Mouse (Mus musculus): Measurements from ENCODE around the gene Zbtb8b.
"Not testable (repeated sequence)": the region's sequence is repeated elsewhere in the genome, so short reads cannot be mapped to it uniquely, and the experiment has no call there.

Zbtb8b gene

DNA sequence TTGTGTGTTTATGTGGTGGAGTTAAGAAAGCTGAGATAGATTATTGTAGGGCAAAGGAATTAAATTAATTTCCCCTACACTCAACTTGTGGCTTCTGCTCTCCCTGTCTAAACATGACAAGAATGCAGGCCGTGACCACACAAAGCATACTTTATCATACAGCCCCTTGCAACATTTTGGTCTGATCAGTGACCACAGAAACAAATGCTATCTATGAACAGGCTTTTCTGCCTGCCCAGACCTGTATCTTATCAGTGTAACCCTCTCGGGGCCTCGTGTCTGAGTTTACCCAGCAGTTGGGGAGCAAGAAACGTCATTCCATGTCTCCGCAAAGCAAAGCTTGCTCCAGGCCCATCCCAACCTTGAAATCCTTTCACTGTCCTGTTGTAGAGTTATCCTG is 24.2 kb downstream of the Zbtb8b start:
- DNase-seq (ENCODE audit: low spot score in 2 of 2) = no peak

DNA sequence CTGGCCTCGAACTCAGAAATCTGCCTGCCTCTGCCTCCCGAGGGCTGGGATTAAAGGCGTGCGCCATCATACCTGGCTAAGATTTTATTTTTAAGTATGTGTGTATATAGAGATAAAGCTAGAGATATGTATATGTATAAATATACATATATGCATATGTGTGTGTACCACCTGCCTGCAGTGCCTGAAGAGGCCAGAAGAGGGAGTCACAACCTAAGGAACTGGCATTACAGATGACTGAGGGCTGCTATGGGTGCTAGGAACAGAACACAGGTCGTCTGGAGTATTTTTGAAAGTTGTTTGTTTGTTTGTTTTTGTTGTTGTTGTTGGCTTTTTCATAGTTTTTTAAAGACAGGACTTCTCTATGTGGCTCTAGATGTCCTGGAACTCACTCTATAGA is 24.8 kb downstream of the Zbtb8b start:
- no peak for DNase-seq (ENCODE audit: low spot score in 2 of 2)

DNA sequence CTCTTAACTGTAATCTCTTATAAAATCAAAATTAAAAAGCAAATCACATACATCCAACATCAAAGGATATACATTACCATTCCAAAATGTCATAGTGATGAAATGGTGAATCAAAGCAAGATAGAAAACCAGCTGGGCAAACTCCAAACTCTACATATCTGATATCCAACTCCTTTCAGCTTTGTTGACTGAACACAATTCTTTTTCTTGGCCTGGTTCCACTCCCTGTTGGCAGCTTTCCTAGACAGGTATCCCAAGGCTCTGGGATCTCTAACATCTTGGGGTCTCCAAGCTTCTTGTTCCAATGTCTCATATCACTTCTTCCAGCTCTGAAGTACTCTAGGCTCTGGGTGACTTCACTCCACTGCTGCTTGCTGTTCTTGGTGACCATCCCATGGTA is 29.7 kb downstream of the Zbtb8b start:
- no peak for DNase-seq (ENCODE audit: low spot score in 2 of 2)

DNA sequence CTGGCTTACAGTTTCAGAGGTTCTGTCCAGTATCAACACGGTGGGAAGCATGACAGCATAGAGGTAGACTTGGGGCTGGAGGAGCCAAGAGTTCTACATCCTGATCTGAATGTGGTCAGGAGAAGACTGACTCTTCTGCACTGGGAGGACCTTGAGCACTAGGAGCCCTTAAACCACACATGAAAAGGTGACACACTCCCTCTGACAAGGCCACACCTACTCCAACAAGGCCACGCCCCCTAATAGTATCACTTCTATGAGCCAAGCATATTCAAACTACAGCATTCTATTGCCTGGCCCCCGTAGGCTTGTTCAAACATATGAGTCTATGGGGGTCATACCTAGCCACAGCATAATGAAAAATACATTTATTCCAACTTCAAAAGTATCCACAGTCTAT is 30.1 kb downstream of the Zbtb8b start:
- not testable (repeated sequence) for DNase-seq (ENCODE audit: low spot score in 2 of 2)

DNA sequence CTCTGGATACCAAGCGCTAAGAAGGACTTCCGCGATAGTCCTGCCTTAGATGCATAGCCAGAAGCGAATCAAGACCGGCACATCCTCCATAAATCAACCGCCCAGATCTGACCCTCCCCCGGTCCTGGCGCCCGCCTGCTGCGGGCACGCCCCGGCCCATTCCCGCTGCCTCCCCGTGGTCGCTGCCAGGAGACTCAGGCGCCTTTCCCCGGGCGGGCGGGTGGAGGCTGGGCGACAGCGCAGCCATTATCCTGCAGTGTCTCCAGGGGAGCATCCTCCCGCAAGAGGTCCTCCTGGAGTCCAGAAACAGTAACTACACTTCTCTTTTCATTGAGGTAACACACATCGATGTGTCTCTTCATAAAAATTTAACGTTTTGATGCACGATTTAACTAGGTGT is 34.2 kb downstream of the Zbtb8b start:
- DNase-seq (ENCODE audit: low spot score in 2 of 2) = peak; percentile 11 to 42

DNA sequence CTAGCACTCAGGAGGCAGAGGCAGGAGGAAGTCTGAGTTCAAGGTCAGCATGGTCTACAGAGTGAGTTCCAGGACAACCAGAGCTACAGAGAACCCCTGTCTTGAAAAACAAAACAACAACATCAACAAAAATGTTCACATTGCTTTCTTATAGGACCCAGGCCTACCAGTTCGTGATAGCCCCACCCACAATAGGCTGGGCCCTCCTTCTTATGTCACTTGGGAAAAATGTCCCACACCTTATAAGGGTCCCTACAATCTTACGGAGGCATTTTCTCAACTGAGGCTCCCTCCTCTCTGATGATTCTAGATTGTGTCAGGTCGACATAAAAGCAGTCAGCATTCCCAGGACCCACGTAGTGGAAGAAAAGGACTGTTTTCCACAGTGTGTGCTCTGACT is 40.8 kb downstream of the Zbtb8b start:
- no peak for DNase-seq (ENCODE audit: low spot score in 2 of 2)

DNA sequence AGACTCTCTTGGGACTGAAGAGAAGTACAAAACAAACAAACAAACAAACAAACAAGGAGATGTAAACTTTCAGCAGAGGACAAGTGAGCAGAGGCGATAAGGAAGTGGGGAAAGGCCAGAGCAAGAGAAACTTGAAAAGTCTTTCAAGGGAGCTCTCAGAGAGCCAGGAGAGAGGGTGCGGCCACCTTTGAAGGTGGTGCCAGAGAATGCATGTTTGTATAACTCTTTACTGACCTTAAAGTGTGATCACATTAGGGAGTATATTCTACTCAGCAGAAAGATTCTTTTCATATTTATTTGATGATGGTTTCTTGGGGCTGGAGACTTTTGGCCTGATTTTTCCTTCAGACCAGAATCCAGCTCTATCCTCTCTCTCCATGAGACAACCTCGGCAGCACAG is 43.7 kb downstream of the Zbtb8b start:
- DNase-seq (ENCODE audit: low spot score in 2 of 2) = no peak

DNA sequence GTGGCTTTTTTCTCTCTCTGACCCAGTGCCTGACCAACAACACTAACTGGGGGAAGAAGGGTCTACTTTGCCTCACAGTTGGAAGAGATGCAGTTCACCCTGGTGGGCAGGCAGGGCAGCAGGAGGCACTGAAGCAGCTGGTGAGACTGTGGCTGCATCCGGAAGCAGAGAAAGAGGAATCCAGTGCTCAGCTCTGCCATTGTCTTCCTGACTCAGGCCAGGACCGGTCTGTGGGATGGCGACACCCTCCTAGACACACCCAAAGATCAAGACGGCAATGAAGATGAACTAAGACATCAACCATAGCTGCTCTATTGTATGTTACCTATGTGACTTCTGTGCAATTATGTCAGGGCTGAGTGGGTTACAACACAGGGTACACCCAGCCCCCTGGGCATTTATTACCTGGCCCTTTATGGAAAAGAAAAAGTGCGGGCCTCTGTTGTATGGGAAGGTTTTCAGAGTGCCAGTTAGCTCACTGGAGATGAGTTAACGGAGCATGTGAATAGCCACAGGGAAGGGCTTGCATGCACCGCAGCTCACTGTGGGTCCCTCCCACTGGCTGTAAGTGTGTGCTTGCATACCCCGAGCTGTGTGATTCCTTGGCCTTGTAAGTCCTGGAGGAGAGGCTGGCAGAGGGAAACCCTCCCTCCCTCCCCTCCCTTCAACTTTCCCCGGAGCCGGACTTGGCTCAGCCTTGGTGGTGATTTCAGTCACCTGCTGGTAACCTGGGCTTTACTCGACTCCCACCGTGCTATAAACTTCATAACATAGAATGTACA is 46.4 kb downstream of the Zbtb8b start:
- DNase-seq (ENCODE audit: low spot score in 2 of 2) = peak in 1 of 2 experiments; percentile 14

DNA sequence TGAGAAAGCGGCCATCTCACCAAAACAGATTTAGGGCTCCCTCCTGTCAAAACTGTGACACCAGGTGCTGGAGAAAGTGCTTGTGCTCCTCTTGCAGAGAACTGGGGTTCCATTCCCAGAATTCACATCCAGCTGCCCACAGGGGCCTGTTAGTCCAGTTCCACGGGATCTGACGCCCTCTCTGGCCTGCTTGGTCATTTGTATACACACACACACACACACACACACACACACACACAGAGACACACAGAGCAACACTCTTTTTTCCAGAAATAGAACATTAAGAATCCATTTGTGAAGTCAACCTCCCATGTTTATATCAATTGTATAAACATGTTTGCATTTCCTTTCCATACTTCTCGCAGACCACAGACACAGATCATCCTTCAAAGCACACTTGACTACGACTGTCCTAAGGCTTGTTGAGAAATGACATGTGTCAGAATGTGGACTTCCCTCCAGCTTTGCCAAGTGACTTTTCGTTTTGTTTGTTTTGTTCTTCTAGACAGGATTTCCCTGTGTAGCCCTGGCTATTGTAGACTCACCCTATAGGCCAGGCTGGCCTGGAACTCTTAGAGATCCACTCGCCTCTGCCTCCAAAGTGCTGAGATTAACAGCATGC is 49.6 kb downstream of the Zbtb8b start:
- DNase-seq (ENCODE audit: low spot score in 2 of 2) = no peak

DNA sequence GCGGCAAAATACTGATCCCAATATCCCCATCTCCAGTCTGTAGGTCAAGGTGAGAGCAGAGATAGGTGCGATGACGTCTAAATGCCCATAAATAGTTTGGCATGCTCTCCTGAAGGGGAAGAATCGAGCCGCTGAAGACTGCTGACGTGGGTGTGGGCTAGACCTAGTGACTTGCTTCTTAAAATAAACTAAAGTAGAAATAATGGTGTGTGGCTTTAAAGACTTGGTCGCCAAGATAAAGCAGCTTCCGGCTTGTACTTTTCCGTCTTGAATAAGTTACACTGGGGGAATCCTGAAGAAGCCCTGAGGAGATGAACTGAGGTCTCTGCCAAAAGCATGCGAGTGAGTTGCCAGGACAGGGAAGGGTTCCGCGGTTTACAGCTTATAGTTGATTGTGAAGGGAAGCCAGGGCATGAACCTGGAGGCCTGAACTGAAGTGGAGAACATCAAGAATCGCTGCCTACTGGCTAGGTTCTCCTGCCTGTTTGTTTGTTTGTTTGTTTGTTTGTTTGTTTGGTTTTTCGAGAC is 50.4 kb downstream of the Zbtb8b start:
- DNase-seq (ENCODE audit: low spot score in 2 of 2) = no peak

DNA sequence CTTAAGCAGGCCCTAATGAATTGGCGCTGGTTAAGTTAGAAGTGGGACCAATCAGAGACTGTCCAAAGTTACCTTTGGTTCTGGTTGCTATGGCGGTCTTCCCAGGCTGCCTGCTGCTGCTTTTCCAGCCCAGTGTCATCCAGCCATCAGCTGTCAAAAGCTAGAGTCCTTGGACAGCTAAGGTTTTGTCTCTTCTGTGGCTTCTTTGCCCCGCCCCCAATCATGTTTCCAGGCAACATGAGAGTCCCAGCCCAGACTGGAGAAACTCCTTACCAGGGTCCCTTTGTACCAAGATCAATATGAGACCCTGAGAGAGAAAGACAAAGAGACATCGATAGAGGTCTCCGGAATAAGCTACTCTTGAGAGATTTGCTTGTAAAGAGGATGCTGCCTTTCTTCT is 52.2 kb downstream of the Zbtb8b start:
- DNase-seq (ENCODE audit: low spot score in 2 of 2) = no peak

DNA sequence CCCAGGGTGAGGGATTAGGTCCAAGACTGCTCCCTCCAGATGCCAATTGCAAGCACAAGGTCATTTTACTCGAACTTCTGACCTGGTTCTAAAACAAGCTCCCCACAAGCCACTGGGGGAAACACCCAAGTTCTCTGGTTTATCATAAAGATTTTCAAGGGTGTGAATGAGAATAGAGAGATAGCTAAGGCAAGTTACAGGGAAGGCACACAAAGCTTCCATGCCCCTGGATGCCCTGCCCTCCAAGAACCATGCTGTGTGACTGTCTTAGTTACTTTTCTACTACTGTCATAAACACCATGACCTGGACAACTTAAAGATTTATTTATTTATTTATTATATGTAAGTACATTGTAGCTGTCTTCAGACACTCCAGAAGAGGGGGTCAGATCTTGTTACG is 53.7 kb downstream of the Zbtb8b start:
- no peak for DNase-seq (ENCODE audit: low spot score in 2 of 2)

DNA sequence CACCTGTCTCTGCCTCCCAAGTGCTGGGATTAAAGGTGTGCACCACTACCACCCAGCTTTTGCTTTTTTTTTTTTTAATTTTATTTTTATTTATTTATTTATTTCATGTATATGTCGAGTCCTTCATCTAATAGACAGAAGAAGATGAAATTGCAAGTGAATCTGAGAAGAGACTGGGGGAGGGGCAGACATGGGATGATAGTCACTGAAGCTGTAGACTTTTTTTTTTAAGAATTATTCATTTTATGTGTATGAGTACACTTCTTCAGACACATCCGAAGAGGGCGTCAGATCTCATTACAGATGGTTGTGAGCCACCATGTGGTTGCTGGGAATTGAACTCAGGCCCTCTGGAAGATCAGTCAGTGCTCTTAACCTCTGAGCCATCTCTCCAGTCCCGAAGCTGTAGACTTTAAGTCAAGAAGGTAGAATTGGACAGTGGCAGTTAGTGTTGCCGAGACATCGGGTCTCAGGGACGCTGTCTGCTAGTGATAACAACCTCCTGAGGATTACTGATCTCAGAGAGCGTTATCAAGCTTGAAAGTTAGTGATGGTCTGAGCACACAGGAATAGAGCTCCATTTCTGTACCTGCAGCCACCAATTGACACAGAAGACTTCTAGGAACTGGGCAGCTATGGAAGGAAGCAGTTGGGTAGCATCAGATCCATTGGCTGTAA is 54.2 kb downstream of the Zbtb8b start:
- no peak for DNase-seq (ENCODE audit: low spot score in 2 of 2)

DNA sequence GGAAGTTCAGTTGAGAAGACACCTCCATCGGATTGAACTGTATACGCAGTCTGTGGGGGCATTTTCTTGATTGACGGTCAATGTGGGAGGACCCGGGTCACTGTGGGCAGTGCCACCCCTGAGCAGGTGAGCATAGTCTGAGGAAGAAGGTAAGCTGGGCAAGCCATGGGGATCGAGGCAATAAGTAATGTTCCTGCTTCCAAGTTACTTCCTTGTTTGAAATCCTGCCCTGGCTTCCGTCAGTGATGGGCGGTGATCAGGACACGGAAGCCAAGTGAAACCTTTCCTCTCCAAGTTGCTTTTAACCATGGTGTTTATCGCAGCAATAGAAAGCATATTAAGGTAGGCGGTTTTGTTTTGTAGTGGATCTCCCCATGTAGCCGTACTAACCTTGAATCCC is 55.0 kb downstream of the Zbtb8b start:
- DNase-seq (ENCODE audit: low spot score in 2 of 2) = no peak

DNA sequence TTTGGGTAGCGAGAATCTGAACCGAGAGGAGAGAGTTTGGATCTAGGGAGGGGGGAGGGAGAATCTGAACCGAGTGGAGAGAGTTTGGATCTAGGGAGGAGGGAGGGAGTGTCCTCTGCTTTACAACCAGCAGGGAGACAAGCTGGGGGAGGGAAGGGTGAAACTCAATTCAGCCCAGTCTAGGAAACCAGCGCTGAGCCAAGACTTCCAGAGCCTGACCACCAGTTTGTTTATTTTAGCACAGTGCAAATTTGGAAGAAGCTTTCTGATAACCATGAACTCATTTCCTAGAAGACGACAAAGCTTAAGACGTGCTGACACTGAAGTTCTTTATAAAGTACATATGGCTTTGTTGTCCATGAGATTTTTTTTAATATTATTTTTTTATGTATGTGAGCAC is 56.2 kb downstream of the Zbtb8b start:
- no peak for DNase-seq (ENCODE audit: low spot score in 2 of 2)

DNA sequence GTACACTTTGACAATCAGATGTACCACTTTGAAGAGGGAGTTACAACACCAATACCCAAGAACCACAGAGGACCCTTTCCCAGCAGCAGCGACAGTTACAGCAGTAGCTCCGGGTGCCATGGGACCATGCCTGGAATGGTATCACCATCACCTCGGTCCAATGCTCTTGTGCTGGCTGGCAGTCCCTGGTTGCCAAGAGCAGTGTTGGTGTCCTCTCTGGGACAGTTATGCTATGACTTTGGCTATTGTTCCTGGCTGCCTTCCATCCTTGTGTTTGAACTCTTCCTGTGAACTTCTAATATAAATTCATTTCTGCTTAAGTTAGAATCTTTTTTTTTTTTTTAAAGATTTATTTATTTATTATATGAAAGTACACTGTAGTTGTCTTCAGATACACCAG is 57.1 kb downstream of the Zbtb8b start:
- DNase-seq (ENCODE audit: low spot score in 2 of 2) = no peak

DNA sequence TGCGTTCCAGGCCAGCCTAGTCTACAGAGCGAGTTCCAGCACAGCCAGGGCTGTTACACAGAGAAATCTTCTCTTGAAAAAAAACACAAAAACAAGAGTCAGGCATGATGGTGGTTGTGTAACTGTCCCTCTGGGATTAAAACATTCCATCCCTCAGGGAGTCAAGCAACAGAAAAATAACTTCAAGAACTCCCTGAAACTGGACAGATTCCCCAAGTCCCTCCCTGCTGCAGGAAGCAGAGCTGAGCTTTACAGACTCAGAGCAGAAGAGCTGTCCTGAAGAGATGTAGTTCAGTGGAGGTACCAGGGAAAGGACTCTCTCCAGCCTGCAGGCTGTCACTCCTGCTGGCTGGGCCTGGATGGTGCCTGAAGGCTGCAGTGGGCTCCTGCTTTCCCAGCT is 58.2 kb downstream of the Zbtb8b start:
- no peak for DNase-seq (ENCODE audit: low spot score in 2 of 2)

DNA sequence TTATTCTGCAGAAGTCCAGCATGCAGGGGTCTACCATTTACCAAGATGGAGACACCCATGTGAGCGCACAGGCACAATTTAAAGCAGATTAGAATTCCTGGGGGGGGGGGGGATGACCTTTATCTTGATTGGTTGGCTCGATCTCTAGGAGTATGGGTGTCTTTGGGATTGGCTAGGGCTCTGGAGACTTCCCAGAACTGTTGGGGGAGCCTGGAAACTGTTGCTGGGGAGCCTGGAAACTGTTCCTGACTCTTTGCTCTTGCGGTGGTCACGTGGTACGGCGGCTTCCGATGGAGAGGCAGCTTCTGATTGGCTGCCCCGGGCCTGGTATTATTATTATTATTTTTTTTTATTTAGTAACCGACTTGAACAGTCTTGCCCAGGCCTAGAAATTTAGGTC is 58.6 kb downstream of the Zbtb8b start:
- DNase-seq (ENCODE audit: low spot score in 2 of 2) = no peak

DNA sequence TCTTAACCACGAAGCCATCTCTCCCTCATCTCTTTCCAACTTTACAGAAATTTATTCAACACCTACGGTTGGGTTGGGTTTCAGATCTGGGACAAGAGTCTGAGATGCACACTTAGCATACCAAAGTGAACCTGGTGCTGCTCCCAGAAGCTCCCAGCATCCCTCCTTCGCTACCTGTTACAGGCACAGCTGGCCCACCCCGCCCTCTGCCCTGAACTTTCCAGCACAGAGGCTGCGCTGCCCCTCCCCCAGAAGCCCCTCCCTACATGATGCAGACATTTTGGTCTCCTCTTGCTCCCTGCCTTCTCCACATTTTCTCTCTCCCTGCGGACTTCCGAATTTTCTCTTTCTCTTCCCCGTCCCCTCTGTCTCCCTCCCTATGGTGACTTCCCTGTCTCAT is 59.5 kb downstream of the Zbtb8b start:
- DNase-seq (ENCODE audit: low spot score in 2 of 2) = no peak

DNA sequence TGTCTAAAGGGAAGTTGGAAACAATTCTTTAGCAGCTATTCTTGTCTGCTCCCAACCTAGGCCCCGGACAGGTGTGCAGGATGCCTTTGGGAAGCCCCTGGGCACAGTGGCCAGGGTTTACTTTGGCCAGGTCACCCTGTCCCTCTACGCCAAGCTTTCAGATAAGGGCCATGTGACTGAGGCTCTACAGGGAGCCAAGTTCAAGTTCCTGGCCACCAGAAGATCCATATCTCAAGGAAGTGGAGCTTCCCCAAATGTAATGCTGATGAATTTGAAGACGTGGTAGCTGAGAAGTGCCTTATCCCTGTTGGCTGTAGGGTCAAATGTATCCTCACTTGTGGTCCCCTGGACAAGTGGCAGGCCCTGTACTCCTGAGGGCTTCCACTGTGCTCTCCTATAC is 60.8 kb downstream of the Zbtb8b start:
- no peak for DNase-seq (ENCODE audit: low spot score in 2 of 2)

DNA sequence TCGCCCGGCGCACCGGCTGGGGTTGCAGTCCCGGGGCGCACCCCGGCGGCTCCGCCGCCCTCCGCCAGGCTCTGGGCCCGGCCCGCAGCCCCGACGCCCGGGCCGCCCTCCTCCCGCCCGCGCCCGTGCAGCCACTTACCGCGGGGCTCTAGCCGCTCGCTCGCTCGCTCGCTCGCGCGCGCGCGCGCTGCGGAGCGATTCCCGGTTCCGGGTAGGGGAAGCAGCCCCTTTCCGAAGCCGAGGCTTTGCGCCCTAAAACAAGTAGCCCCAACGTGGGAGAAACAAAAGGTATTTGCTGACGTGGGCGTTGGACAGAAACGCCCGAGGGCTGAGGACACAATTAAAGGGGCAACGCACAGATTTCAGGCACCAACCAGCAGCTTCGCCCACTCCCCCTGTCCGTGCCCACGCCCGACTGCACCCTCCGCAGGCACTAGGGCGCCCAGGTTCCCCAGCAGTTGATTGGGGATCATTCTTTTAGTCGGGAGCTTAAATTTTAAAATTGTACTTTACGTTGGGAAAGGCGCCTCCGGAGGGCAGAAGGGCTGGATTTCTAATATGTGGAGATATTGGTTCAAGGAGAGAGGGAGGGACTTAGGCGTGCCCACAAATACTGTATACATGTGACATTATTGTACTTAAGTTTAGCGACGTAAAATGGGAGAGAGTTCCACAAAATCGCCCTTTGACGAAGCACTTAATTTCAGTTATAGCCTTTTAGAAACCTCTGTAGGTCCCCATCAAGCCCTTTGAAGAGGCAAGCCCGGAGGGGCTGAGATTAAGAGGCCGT is 62.9 kb downstream of the Zbtb8b start, which contains the start of gene Zbtb8a:
Gene Zbtb8a, minus strand, starts transcription at position 516 of the 790 bp plus-strand sequence.
- DNase-seq (ENCODE audit: low spot score in 2 of 2) = peak in 1 of 2 experiments; percentile 39

DNA sequence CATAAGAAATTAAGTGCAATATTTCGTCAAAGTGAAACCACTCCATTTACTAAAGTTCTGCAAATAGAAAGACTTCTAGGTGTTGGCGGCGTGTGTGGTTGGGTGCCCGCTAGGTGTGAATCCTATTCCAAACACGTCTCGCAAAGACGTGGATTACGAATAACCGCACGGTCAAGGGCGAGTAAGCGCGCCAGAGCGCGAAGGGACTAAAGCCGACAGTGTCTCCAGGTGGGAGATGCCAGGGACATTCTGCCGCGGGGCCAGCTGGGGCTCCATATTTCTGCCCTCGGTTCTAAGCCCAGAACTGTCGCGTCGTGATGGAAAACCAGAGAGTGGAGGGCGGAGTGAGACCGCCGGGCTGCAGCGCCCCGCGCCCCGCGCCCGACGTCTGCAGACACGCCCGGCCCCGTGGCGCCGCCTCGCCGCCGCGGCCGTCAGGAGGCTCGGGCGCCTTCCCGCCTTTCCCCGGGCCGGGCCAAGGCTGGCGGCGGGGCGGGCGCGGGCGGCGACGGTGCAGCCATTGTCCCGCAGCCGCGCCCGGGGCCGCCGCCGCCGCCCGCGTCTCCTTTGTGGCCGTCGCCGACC is 63.6 kb downstream of the Zbtb8b start:
- DNase-seq (ENCODE audit: low spot score in 2 of 2) = peak; percentile 7 to 23

All from thymus, postnatal 10 days (tissue).